Mouse (Mus musculus): ENCODE results near the gene Psmd3. TPM values are rescaled to one million over a fixed set of nuclear protein-coding genes. Genes with fewer than 3 reads are reported as not detected.
"Not testable (repeated sequence)": the region's sequence is repeated elsewhere in the genome, so short reads cannot be mapped to it uniquely, and the experiment has no call there.

Gene Psmd3
- 175 and 182 TPM in 2 replicates for polyA plus RNA-seq (2015; fragmentation: Nextera tagmentation; extraction: Ambion mirVana)

- H3K4me2 ChIP-seq (ENCODE audit: low read length), result peak within 1 kb of the TSS; percentile 93
- H3K9me3 ChIP-seq (replicated peaks; ENCODE audit: control insufficient read depth, low read length, poor library complexity, severe bottlenecking), result no peaks in the 10 kb centered on the region
- H3K27ac ChIP-seq (ENCODE audit: low read length), result peak within 1 kb of the TSS; percentile 83
- 5% methylated on average over 45 of the region's 45 CpGs for WGBS
- peak; percentile 96 for ATAC-seq
- no peaks in the 10 kb centered on the region for H3K27me3 ChIP-seq (ENCODE audit: control insufficient read depth, insufficient read depth, low read depth, low read length)
- H3K4me3 ChIP-seq (ENCODE audit: low read depth, low read length), result peak within 1 kb of the TSS; percentile 99
- peaks cover 9% of the 10 kb centered on the region for H3K36me3 ChIP-seq (ENCODE audit: control insufficient read depth, insufficient read depth, low read length)
- H3K4me1 ChIP-seq (ENCODE audit: control insufficient read depth, insufficient read depth, low read length), result peaks cover 13% of the 10 kb centered on the region
- H3K9ac ChIP-seq (ENCODE audit: low read depth, low read length), result peak within 1 kb of the TSS; percentile 100
These were observed at the start of gene Psmd3 for GRCm38 (mm10) chr11:98681786-98682745. Gene Psmd3, plus strand, starts transcription at chr11:98682554.

- not testable (repeated sequence) for H3K4me1 ChIP-seq (ENCODE audit: control insufficient read depth, insufficient read depth, low read length); ATAC-seq; H3K4me2 ChIP-seq (ENCODE audit: low read length); H3K27me3 ChIP-seq (ENCODE audit: control insufficient read depth, insufficient read depth, low read depth, low read length); H3K9me3 ChIP-seq (replicated peaks; ENCODE audit: control insufficient read depth, low read length, poor library complexity, severe bottlenecking); H3K9ac ChIP-seq (ENCODE audit: low read depth, low read length); H3K36me3 ChIP-seq (ENCODE audit: control insufficient read depth, insufficient read depth, low read length); H3K4me3 ChIP-seq (ENCODE audit: low read depth, low read length); H3K27ac ChIP-seq (ENCODE audit: low read length)
- WGBS, result 33% methylated on average over 10 of the region's 10 CpGs
These were observed 46.9 kb upstream of the Psmd3 start for GRCm38 (mm10) chr11:98635312-98635970.

GRCm38 (mm10) chr11:98637501-98637900, 44.9 kb upstream of the Psmd3 start:
- ATAC-seq, result no peak
- no peaks in the 10 kb centered on the region for H3K4me1 ChIP-seq (ENCODE audit: control insufficient read depth, insufficient read depth, low read length)
- H3K36me3 ChIP-seq (ENCODE audit: control insufficient read depth, insufficient read depth, low read length), result no peaks in the 10 kb centered on the region
- H3K4me3 ChIP-seq (ENCODE audit: low read depth, low read length), result no peak overlapping the region
- no peaks in the 10 kb centered on the region; the same call in 1 of the 2 replicates for H3K27me3 ChIP-seq (ENCODE audit: control insufficient read depth, insufficient read depth, low read depth, low read length)
- no peak overlapping the region for H3K4me2 ChIP-seq (ENCODE audit: low read length)
- H3K9ac ChIP-seq (ENCODE audit: low read depth, low read length), result no peak overlapping the region
- 60% methylated on average over 1 of the region's 1 CpGs for WGBS
- no peaks in the 10 kb centered on the region for H3K9me3 ChIP-seq (replicated peaks; ENCODE audit: control insufficient read depth, low read length, poor library complexity, severe bottlenecking)
- no peak overlapping the region for H3K27ac ChIP-seq (ENCODE audit: low read length)

GRCm38 (mm10) chr11:98640091-98640490, 42.3 kb upstream of the Psmd3 start:
- no peak for ATAC-seq
- 68% methylated on average over 5 of the region's 5 CpGs for WGBS

GRCm38 (mm10) chr11:98644757-98645156, 37.6 kb upstream of the Psmd3 start:
- no peak overlapping the region for H3K4me3 ChIP-seq (ENCODE audit: low read depth, low read length)
- no peaks in the 10 kb centered on the region for H3K9me3 ChIP-seq (replicated peaks; ENCODE audit: control insufficient read depth, low read length, poor library complexity, severe bottlenecking)
- H3K4me2 ChIP-seq (ENCODE audit: low read length), result no peak overlapping the region
- 83% methylated on average over 3 of the region's 3 CpGs for WGBS
- ATAC-seq, result no peak
- no peaks in the 10 kb centered on the region for H3K36me3 ChIP-seq (ENCODE audit: control insufficient read depth, insufficient read depth, low read length)
- H3K27me3 ChIP-seq (ENCODE audit: control insufficient read depth, insufficient read depth, low read depth, low read length), result no peaks in the 10 kb centered on the region; the same call in 1 of the 2 replicates
- H3K27ac ChIP-seq (ENCODE audit: low read length), result no peak overlapping the region
- no peak overlapping the region for H3K9ac ChIP-seq (ENCODE audit: low read depth, low read length)
- H3K4me1 ChIP-seq (ENCODE audit: control insufficient read depth, insufficient read depth, low read length), result no peaks in the 10 kb centered on the region

More at GRCm38 (mm10) chr11:98640091-98640490, 42.3 kb upstream of the Psmd3 start:
- Histone ChIP-seq H3K4me2 (ENCODE audit: low read length) (no peak overlapping the region), H3K4me1 (ENCODE audit: control insufficient read depth, insufficient read depth, low read length) (no peaks in the 10 kb centered on the region), H3K27ac (ENCODE audit: low read length) (no peak overlapping the region), H3K27me3 (ENCODE audit: control insufficient read depth, insufficient read depth, low read depth, low read length) (no peaks in the 10 kb centered on the region; the same call in 1 of the 2 replicates), H3K9ac (ENCODE audit: low read depth, low read length) (no peak overlapping the region), H3K9me3 (replicated peaks; ENCODE audit: control insufficient read depth, low read length, poor library complexity, severe bottlenecking) (no peaks in the 10 kb centered on the region), H3K4me3 (ENCODE audit: low read depth, low read length) (no peak overlapping the region), H3K36me3 (ENCODE audit: control insufficient read depth, insufficient read depth, low read length) (no peaks in the 10 kb centered on the region)

DNA sequence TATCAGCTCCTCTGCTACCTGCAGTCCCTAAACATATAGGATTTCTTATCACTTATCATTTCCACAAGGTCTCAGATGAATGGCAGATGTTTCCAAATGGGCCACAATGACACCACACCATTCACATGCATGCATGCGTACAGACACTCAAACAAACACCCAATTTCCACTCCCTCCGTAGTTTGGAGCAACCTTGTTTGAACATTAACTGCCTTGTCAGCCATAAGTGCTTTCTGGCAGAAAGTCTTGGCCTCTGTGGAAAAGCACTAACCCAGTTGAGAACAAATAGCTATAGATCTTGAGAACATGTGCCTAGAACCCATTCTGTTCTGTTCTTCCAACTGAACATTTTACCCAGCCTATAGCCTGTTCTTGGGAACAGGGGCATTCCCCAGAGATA, 36.4 kb upstream of the Psmd3 start:
- Histone ChIP-seq H3K27ac (ENCODE audit: low read length) (no peak overlapping the region), H3K4me3 (ENCODE audit: low read depth, low read length) (no peak overlapping the region), H3K4me1 (ENCODE audit: control insufficient read depth, insufficient read depth, low read length) (no peaks in the 10 kb centered on the region), H3K9me3 (replicated peaks; ENCODE audit: control insufficient read depth, low read length, poor library complexity, severe bottlenecking) (no peaks in the 10 kb centered on the region), H3K4me2 (ENCODE audit: low read length) (no peak overlapping the region), H3K36me3 (ENCODE audit: control insufficient read depth, insufficient read depth, low read length) (no peaks in the 10 kb centered on the region), H3K27me3 (ENCODE audit: control insufficient read depth, insufficient read depth, low read depth, low read length) (no peaks in the 10 kb centered on the region; the same call in 1 of the 2 replicates), H3K9ac (ENCODE audit: low read depth, low read length) (no peak overlapping the region)
- 93% methylated on average over 2 of the region's 2 CpGs for WGBS
- ATAC-seq, result no peak

DNA sequence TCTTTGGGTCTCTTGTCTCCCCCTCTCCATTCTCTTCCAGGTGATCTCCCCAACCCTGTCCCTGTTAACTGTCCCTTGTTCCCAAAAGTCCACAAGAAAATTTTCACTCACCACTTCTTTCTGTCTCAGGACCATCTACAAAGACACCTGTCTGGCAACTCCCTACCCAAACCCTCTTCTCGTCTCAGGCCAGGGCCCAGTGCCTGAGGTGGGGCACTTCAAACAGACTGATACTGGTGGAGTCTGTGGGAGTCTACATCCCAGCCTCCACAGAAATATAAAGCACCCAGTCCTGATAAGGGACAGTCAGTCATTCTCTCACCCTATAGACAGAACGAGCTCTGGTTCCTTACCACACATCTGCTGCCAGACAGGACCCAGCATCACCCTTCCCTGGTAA, 35.9 kb upstream of the Psmd3 start, which contains the start of gene Gsdma2:
TSS of gene Gsdma2 (plus strand) at position 301 of the 400 bp plus-strand sequence.
- no peak within 1 kb of the TSS for H3K9ac ChIP-seq (ENCODE audit: low read depth, low read length)
- H3K4me2 ChIP-seq (ENCODE audit: low read length), result no peak within 1 kb of the TSS
- H3K36me3 ChIP-seq (ENCODE audit: control insufficient read depth, insufficient read depth, low read length), result no peaks in the 10 kb centered on the region

DNA sequence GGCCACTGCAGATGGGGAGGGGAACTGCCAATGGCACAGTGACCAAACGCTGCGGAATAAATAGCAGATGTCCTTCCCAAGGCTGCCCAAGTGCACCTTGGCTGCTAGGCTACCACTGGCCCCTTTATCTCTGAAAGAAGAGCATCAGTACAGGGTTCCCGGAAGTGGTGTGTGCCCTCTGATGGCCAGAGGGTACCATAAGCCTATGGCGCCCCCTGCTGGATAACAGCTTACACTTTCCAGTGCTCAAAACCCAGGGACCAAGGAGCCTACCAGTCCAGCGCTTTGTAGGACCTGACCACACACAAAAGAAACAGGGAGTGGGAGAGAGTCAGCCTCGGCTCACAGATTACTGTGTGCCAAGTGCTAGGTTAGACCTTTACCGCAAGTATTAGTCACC, 27.3 kb upstream of the Psmd3 start:
- H3K9me3 ChIP-seq (replicated peaks; ENCODE audit: control insufficient read depth, low read length, poor library complexity, severe bottlenecking); H3K27ac ChIP-seq (ENCODE audit: low read length); H3K4me3 ChIP-seq (ENCODE audit: low read depth, low read length); H3K9ac ChIP-seq (ENCODE audit: low read depth, low read length); H3K36me3 ChIP-seq (ENCODE audit: control insufficient read depth, insufficient read depth, low read length); H3K27me3 ChIP-seq (ENCODE audit: control insufficient read depth, insufficient read depth, low read depth, low read length); H3K4me2 ChIP-seq (ENCODE audit: low read length); ATAC-seq; H3K4me1 ChIP-seq (ENCODE audit: control insufficient read depth, insufficient read depth, low read length): not testable (repeated sequence)
- WGBS, result 15% methylated on average over 7 of the region's 7 CpGs

More for the DNA sequence above, 35.9 kb upstream of the Psmd3 start, which contains the start of gene Gsdma2:
- Histone ChIP-seq H3K27me3 (ENCODE audit: control insufficient read depth, insufficient read depth, low read depth, low read length) (no peaks in the 10 kb centered on the region; the same call in 1 of the 2 replicates), H3K4me3 (ENCODE audit: low read depth, low read length) (no peak within 1 kb of the TSS), H3K4me1 (ENCODE audit: control insufficient read depth, insufficient read depth, low read length) (no peaks in the 10 kb centered on the region), H3K9me3 (replicated peaks; ENCODE audit: control insufficient read depth, low read length, poor library complexity, severe bottlenecking) (no peaks in the 10 kb centered on the region), H3K27ac (ENCODE audit: low read length) (no peak within 1 kb of the TSS)
- 72% methylated on average over 2 of the region's 2 CpGs for WGBS
- ATAC-seq, result no peak
